Mouse (Mus musculus): Measurements from ENCODE around the gene Ccdc85b.

DNA sequence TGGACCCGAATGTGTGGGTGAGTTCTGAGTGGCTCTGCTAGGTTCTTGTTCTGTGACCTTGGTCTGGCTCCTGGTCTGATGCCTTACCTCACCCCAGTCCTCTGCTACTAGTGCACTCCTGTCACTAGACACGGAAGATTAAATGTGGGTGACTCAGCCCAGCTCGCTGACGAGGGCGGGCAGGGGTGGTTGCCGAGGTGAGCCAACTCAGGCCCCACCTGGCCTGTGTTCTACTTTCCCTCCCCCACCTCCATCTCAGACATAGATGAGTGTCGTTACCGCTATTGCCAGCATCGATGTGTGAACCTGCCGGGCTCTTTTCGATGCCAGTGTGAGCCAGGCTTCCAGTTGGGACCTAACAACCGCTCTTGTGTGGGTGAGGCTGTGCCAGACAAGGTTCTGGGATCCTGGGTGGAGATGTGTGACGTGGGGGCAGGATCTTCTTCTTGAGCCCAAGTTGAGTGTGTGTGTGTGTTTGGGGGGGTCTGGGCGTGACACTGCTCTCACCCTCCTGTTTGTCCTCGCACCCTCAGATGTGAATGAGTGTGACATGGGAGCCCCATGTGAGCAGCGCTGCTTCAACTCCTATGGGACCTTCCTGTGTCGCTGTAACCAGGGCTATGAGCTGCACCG, 20.1 kb upstream of the Ccdc85b start:
- TF ChIP-seq CTCF (IDR thresholded peaks at IDR 0.05; ENCODE audit: control insufficient read depth, insufficient read depth, low read length) (no peak), POLR2A (IDR thresholded peaks at IDR 0.05; ENCODE audit: borderline replicate concordance, control insufficient read depth, low read depth, low read length) (no peak)
